Mouse (Mus musculus) intestine, postnatal 0 days (tissue): ENCODE data around the gene Otulin. TPM values are rescaled to one million over a fixed set of nuclear protein-coding genes. Genes with fewer than 3 reads are reported as not detected.

ENCODE experiments used
- ATAC-seq: fragments of 200-750 bp; cut with Nextera tagmentation; 2 replicates; pipeline ENCODE4 v1.8.0; 2017; ENCODE audit warnings: mild to moderate bottlenecking, moderate TSS enrichment, moderate library complexity
- H3K27ac ChIP-seq: fragments of 300-500 bp; sonication (generic); 2 replicates; pipeline ENCODE4 v1.5.1; 2014; ENCODE audit warnings: mild to moderate bottlenecking, low read depth, low read length, moderate library complexity
- H3K27me3 ChIP-seq: fragments of 300-500 bp; sonication (generic); replicated peaks from 2 replicates; pipeline ENCODE4 v1.6.1; 2014; ENCODE audit warnings: low read length, mixed read lengths; ENCODE audit not compliant: control insufficient read depth, insufficient read depth
- H3K36me3 ChIP-seq: fragments of 300-500 bp; sonication (generic); 2 replicates; pipeline ENCODE4 v1.6.1; 2014; ENCODE audit warnings: mild to moderate bottlenecking, moderate library complexity; ENCODE audit not compliant: control insufficient read depth, insufficient read depth
- H3K4me1 ChIP-seq: fragments of 300-500 bp; sonication (generic); replicated peaks from 2 replicates; pipeline ENCODE4 v1.6.1; 2014; ENCODE audit warnings: antibody characterized with exemption, low read length, mixed read lengths; ENCODE audit not compliant: control insufficient read depth, insufficient read depth
- H3K4me2 ChIP-seq: fragments of 300-500 bp; sonication (generic); replicated peaks from 2 replicates; pipeline ENCODE4 v1.6.1; 2014; ENCODE audit warnings: low read depth, mild to moderate bottlenecking, moderate library complexity
- H3K4me3 ChIP-seq: fragments of 300-500 bp; sonication (generic); 2 replicates; pipeline ENCODE4 v1.5.1; 2014; ENCODE audit warnings: low read depth, low read length
- H3K9ac ChIP-seq: fragments of 300-500 bp; sonication (generic); 2 replicates; pipeline ENCODE4 v1.6.1; 2014; ENCODE audit warnings: mild to moderate bottlenecking, low read depth, low read length
- H3K9me3 ChIP-seq: fragments of 300-500 bp; sonication (generic); 2 replicates; pipeline ENCODE4 v1.6.1; 2016; ENCODE audit warnings: mixed run types; ENCODE audit not compliant: control insufficient read depth
- CTCF ChIP-seq: sonication (generic); IDR thresholded peaks from 2 replicates; pipeline ENCODE4 v1.5.1; 2016; ENCODE audit warnings: low read depth, mild to moderate bottlenecking, control low read depth, antibody characterized with exemption, moderate library complexity
- WGBS: fragments of 180-500 bp; shearing (Covaris S2); extraction: QIAGEN DNeasy Blood & Tissue Kit; methylation state at CpG from one replicate; pipeline ENCODE4 v1.1.7; 2014; 5-methylcytosine and 5-hydroxymethylcytosine counted together
- polyA plus RNA-seq: library from polyadenylated mRNA; unstranded; fragments of >200 nt; fragmentation: Nextera tagmentation; extraction: Ambion mirVana; gene quantifications from 2 replicates; pipeline ENCODE4 v1.2.1, GENCODE M21; 2015

Otulin gene
- polyA plus RNA-seq, 1 experiment from 2014 or later: 30.8 TPM

DNA sequence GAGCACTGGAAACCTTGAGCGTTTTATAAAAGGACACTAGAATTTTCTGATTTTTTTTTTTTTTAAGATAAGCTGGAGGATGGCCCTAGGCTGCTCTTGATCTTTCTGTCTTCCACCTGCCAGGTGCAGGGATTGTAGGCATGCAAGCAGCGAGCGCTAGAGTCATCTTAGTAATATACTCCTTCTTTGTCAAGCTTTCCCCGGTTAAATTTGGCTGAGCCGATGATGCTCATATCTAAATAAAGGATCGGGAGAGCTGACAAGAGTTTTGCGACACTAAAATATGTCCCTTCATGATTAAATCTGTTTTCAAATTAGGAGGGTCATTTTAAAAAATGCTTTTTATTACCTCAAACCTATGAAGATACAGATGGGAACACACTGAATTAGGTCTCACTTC is 94.3 kb downstream of the Otulin start:
- no peaks in the 10 kb centered on the region for H3K4me1 ChIP-seq
- H3K27ac ChIP-seq: no peak overlapping the region
- no peak overlapping the region for H3K4me2 ChIP-seq
- no peaks in the 10 kb centered on the region for H3K9me3 ChIP-seq
- no peak for ATAC-seq
- H3K9ac ChIP-seq: no peak overlapping the region
- no peaks in the 10 kb centered on the region for H3K36me3 ChIP-seq
- no peaks in the 10 kb centered on the region for H3K27me3 ChIP-seq
- no peak overlapping the region for H3K4me3 ChIP-seq
- no peak for TF ChIP-seq CTCF
- 87% methylated on average over 7 of the region's 7 CpGs for WGBS

DNA sequence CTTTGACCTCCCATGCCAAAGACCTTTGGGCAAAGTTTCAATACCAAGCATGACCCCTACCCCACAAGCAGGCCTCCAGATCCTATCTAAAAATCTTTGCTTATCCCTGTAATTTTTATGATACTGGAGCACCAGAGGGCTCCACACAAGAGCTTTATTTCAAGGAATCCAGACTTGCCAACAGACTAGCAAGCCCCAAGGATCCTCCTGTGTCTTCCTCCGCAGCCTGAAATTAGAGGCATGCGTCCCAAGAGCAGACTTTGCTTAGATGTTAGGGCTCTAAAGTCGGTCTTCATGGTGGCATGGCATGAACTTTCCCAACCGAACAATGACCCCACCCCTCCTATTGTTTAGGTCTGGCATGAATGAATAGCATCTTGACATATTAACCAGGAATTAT is 94.8 kb downstream of the Otulin start:
- no peaks in the 10 kb centered on the region for H3K4me1 ChIP-seq
- no peaks in the 10 kb centered on the region for H3K9me3 ChIP-seq
- H3K36me3 ChIP-seq: no peaks in the 10 kb centered on the region
- no peak overlapping the region for H3K27ac ChIP-seq
- no peak for ATAC-seq
- WGBS: 84% methylated on average over 4 of the region's 4 CpGs
- no peak overlapping the region for H3K4me3 ChIP-seq
- H3K9ac ChIP-seq: no peak overlapping the region
- no peak for TF ChIP-seq CTCF
- no peak overlapping the region for H3K4me2 ChIP-seq
- no peaks in the 10 kb centered on the region for H3K27me3 ChIP-seq

DNA sequence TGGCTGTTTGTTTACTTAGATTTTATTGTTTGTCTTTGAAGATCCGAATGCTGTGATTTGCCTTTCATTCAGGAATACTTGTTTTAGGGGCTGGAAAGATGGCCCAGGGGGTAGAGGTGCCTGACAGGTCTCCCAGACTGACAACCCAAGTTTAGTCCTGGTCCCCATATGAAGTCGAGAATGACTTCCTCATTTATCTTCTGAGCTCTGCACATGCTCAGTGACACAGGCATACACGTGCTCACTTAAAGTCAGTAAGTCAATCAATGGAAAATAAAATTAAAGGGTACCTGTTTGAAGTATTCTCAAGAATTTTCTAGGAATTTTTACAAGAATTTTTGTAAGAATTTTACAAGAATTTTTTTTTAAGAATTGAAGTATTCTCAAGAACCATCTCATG is 97.5 kb downstream of the Otulin start:
- 52% methylated on average over 3 of the region's 3 CpGs for WGBS
- Histone ChIP-seq H3K27me3 (no peaks in the 10 kb centered on the region), H3K4me3 (no peak overlapping the region), H3K4me2 (no peak overlapping the region), H3K9me3 (no peaks in the 10 kb centered on the region), H3K27ac (no peak overlapping the region), H3K9ac (no peak overlapping the region), H3K4me1 (no peaks in the 10 kb centered on the region), H3K36me3 (no peaks in the 10 kb centered on the region)
- no peak for TF ChIP-seq CTCF
- ATAC-seq: no peak

DNA sequence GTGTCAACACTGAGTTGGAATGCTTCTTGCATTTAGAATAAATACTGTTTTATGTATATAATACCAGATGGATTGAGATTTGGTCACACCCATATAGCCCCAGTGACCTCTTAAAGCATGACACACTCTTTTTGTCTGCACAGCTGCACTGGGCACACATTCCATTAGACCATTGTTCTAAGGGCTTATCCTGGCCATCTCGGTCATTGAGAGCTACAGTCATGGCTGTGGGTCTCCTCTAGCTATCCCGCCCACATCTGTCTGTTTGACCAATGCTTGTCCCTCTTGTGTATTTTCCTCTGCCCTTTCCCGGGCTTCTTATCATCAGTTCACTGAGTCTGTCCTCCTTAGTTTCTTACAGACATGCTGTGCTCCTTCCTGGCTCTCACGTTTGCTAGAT is 100.5 kb downstream of the Otulin start:
- no peak for TF ChIP-seq CTCF
- H3K9me3 ChIP-seq: no peaks in the 10 kb centered on the region
- no peak for ATAC-seq
- no peaks in the 10 kb centered on the region for H3K36me3 ChIP-seq
- no peak overlapping the region for H3K4me3 ChIP-seq
- H3K9ac ChIP-seq: no peak overlapping the region
- 53% methylated on average over 4 of the region's 4 CpGs for WGBS
- H3K4me1 ChIP-seq: no peaks in the 10 kb centered on the region
- no peaks in the 10 kb centered on the region for H3K27me3 ChIP-seq
- no peak overlapping the region for H3K27ac ChIP-seq
- no peak overlapping the region for H3K4me2 ChIP-seq

DNA sequence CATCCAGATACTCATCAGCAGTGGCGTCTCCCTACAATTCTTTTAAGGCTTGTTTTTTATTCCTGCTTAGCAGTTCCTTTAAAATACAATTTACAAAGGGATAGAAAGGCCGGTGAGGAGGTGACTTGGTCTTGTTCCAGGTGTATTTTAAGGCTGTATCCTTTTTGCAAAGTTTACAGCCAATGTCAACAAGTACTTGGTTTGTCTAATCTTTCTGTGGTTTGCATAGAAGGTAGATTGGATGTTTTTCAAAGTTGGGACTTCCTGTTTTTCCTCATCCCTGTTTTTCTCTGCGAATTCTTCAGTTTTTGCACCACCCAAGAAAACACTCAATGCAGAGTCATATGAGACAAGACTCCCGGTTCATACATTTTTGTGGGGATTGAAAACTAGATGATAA is 101.6 kb downstream of the Otulin start:
- Histone ChIP-seq H3K4me1 (no peaks in the 10 kb centered on the region), H3K9ac (no peak overlapping the region), H3K27me3 (no peaks in the 10 kb centered on the region), H3K4me2 (no peak overlapping the region), H3K4me3 (no peak overlapping the region), H3K27ac (no peak overlapping the region), H3K9me3 (no peaks in the 10 kb centered on the region), H3K36me3 (no peaks in the 10 kb centered on the region)
- no peak for ATAC-seq
- TF ChIP-seq CTCF: no peak
- 70% methylated on average over 4 of the region's 4 CpGs for WGBS

DNA sequence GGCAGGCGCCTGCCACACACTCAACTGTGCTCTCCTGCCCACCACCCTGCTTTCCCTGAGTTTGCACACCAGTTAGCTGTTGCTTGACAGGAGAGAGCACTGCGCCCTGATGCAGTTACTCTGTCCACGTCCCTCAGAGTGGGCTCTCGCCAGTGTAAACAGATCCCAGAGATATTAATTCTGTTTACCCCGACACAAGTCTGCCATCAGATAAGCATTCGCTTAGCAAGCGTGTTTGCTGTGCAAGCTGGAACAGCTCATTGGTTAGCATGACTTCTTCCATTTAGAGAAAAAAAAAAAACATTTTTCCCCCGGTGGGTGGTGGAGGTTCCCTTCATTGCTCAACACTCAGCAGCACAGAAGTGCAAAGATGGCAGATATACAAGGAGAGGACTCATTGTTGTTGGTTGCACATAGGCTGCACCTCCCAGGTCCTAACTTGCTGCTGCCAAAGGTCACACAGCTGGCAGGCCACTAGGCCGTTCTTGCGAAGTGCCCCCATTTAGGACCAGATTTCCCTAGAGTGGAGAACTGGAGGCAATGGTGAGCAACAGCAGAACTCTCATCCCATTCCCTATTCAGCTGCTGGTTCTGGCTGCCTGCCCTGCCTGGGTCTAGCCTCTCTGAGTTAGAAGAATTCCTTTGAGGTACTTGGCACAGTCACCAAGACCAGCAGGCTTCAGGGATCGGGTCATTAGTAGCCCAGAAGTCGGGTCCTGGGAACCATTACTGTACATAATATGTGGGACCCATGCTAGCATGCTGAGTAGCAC is 105.1 kb downstream of the Otulin start:
- Histone ChIP-seq H3K27ac (no peak overlapping the region), H3K4me3 (no peak overlapping the region), H3K9ac (no peak overlapping the region), H3K9me3 (no peaks in the 10 kb centered on the region), H3K4me1 (no peaks in the 10 kb centered on the region), H3K27me3 (no peaks in the 10 kb centered on the region), H3K36me3 (no peaks in the 10 kb centered on the region), H3K4me2 (no peak overlapping the region; the same call in 1 of the 2 replicates)
- TF ChIP-seq CTCF: no peak
- no peak; the same call in 1 of the 2 replicates for ATAC-seq
- 45% methylated on average over 12 of the region's 12 CpGs for WGBS

DNA sequence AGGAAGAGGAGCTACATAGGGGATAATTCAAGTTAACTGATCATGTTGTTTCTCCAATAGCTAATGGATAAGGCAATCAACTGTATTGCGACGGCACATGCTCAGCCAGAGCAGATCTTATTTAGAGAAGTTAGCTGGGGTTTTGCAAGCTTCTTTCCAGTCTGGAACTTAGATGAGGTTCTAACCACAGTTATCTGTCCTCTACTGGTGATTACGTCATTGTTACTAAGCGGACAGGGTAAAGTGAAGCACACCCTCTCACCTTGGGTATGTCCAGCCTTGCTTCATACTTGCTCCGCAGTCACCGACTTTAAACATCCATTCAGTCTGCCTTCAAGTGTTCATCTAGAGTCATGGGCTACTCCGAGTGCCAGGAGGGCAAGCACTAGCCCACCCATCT is 110.6 kb downstream of the Otulin start:
- Histone ChIP-seq H3K9ac (no peak overlapping the region), H3K4me3 (no peak overlapping the region), H3K4me1 (no peaks in the 10 kb centered on the region), H3K27me3 (no peaks in the 10 kb centered on the region), H3K4me2 (no peak overlapping the region), H3K9me3 (no peaks in the 10 kb centered on the region), H3K36me3 (no peaks in the 10 kb centered on the region), H3K27ac (no peak overlapping the region)
- no peak for TF ChIP-seq CTCF
- 86% methylated on average over 7 of the region's 7 CpGs for WGBS
- no peak for ATAC-seq
